Mouse (Mus musculus): ENCODE data around the gene Snf8.

- TF ChIP-seq CTCF (IDR thresholded peaks at IDR 0.05; ENCODE audit: extremely low read depth, insufficient read depth, low read length), result no peak
- TF ChIP-seq POLR2A (IDR thresholded peaks at IDR 0.05; ENCODE audit: extremely low read depth, insufficient read depth, low read length), result no peak
Measured at GRCm38 (mm10) chr11:96006852-96007515, 27.7 kb upstream of the Snf8 start.
